Mouse (Mus musculus): ENCODE results near the gene Slit1.

Slit1 gene

GRCm38 (mm10) chr19:41586752-41587151 lies 156.7 kb downstream of the Slit1 start:
- DNase-seq: no peak

GRCm38 (mm10) chr19:41582918-41583514 lies 160.4 kb downstream of the Slit1 start:
- DNase-seq: no peak

GRCm38 (mm10) chr19:41581706-41582420 lies 161.6 kb downstream of the Slit1 start, which contains the start of gene Gm340:
Gene Gm340 (plus strand): TSS chr19:41582370.
- no peak for DNase-seq

- DNase-seq: no peak
Observed at GRCm38 (mm10) chr19:41579311-41579920, 164.0 kb downstream of the Slit1 start.

- no peak for DNase-seq
Observed at GRCm38 (mm10) chr19:41577576-41577975, 165.9 kb downstream of the Slit1 start.

- DNase-seq: no peak
Observed at GRCm38 (mm10) chr19:41573700-41574099, 169.8 kb downstream of the Slit1 start.

- no peak for DNase-seq
Observed at GRCm38 (mm10) chr19:41568791-41569190, 174.7 kb downstream of the Slit1 start.

GRCm38 (mm10) chr19:41560856-41561255 lies 182.6 kb downstream of the Slit1 start:
- no peak for DNase-seq

GRCm38 (mm10) chr19:41558891-41559486 lies 184.5 kb downstream of the Slit1 start:
- DNase-seq: no peak

- no peak for DNase-seq
Observed at GRCm38 (mm10) chr19:41557491-41557890, 186.0 kb downstream of the Slit1 start.

GRCm38 (mm10) chr19:41556981-41557380 lies 186.5 kb downstream of the Slit1 start:
- no peak for DNase-seq
